Mouse (Mus musculus) cerebellum, postnatal 4 days (tissue): ENCODE measurements around the gene Map4k3.
"Not testable (repeated sequence)": the region's sequence is repeated elsewhere in the genome, so short reads cannot be mapped to it uniquely, and the experiment has no call there.

Source experiments
- DNase-seq, 2 experiments: peaks; one replicate each; pipeline ENCODE4 v3.0.0; 2022; ENCODE audit warnings: low spot score in 2 of 2, mixed read lengths in 1 of 2

Gene Map4k3

DNA sequence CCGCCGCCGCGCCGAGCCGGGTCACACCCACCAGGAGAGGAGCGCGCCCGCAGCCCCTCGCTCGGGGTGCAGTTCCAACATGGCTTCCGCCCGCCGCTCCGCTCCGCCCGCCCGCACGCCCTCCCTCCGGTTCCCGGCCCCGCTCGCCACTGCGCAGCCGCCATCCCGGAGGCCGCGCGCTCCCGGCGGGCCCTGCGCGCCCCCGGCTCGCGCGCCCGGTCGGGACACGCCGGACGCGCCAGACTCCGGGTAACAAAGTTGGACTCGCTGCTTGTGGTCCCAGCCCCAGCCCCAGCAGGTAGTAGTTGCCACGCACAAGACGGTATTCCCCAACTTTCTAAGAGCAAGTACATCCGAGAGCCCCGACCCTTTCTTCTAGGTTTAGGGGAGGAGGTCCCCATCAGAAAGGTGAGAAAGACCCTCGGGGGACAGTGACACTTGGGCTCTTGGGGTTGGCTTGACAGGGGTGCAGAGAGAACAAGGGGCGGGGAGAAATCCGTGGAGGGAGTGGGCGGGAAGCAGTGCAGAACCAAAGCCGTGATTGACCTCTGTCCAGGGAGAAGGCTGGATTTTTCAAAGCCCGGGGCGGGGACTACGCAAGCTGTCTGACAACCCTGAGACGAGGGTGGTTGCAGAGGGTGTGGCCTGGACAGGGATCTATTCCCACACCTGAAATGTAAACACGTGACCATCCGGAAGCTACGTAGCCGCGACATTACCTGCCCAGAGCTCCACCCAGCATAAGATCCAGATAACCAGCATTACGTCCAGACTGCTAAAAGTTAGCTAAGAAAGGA is at the start of gene Map4k3:
TSS of gene Map4k3 (minus strand) at position 424 of the 797 bp plus-strand sequence.
- DNase-seq, result peak; percentile 82 to 87

GRCm38 (mm10) chr17:80777581-80777980 is 49.3 kb upstream of the Map4k3 start:
- DNase-seq, result no peak

DNA sequence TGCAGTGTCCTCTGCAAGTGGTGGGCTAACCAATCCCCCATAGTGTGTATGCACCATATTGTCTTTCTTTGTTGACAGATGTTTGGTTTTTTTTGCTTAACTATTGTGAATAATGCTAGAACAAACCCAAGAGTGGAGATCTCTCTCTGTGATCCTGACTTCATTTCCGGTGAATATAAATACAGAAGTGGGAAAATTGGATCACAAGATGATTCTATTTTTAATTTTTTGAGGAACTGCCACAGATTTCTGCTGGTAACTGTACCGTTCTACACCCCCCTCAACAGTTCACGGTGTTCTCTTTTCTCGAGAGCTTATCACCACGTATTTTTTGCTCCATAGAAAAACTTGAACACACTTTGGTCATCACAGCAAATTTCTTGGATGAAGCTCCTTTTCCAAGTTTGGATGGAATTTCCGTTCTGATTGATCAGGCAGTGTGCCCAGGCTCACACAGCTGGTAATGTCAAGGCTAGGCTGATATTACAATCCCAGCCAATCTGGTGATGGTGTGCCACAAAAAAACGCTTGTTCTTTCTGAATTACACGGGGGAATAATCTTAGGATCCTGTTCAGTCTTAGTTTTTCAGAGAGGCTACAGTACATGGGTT is 47.0 kb upstream of the Map4k3 start:
- no peak for DNase-seq

- DNase-seq, result no peak
Observed at GRCm38 (mm10) chr17:80772545-80773453, 44.5 kb upstream of the Map4k3 start.

GRCm38 (mm10) chr17:80770065-80770464 is 41.8 kb upstream of the Map4k3 start:
- DNase-seq, result no peak

- no peak for DNase-seq
Observed at GRCm38 (mm10) chr17:80765204-80765603, 36.9 kb upstream of the Map4k3 start.

DNA sequence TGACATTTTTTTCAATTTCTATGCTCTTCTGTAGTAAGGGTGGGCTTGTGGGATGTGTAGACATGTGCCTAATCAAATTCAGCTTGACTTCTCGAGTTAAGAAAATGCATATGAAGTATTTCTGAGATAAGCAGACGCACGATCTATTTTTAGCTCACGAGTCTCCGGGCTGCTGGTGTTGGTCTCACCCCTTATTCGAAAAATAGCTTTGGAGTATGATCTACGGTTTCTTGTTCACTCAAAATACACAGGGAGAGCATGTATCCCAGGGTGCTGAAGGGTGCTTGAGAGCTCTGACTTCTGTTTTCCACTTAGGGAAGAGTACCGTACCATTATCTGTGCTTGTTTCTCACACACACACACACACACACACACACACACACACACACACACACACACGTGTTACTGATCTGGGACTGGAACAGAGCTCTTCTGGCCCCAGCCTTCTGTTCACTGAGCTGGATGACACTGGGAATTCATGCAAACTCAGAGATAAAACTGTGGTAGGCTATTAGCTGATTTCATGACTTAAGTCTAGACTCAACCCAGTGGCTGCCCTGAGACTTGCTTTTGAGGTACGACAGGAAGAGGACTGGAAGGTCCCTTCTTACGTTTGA is 34.9 kb upstream of the Map4k3 start:
- no peak for DNase-seq

- no peak for DNase-seq
Observed at GRCm38 (mm10) chr17:80762391-80763040, 34.2 kb upstream of the Map4k3 start.

- DNase-seq, result not testable (repeated sequence)
Observed at GRCm38 (mm10) chr17:80761191-80761590, 32.9 kb upstream of the Map4k3 start.

GRCm38 (mm10) chr17:80760344-80761145 is 32.3 kb upstream of the Map4k3 start:
- no peak for DNase-seq

DNA sequence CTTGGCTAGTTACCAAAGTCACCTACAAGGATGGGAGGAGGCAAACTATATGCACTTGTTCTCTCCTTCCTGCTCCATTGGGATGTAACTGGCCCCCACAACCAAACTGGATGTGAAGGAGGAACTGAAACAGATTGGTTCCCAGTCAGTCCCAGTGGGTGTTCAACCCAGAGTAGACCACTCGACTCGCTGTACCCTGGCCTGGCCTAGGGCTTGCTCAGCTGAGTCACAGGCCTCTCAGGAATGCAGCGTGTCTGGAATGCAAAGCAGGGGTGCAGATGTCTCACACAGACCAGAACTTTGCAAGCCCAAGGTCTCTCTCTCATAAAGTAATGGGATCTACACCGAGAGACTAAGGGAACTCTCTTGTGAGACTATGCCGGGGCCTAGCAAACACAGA is 27.8 kb upstream of the Map4k3 start:
- no peak for DNase-seq

DNA sequence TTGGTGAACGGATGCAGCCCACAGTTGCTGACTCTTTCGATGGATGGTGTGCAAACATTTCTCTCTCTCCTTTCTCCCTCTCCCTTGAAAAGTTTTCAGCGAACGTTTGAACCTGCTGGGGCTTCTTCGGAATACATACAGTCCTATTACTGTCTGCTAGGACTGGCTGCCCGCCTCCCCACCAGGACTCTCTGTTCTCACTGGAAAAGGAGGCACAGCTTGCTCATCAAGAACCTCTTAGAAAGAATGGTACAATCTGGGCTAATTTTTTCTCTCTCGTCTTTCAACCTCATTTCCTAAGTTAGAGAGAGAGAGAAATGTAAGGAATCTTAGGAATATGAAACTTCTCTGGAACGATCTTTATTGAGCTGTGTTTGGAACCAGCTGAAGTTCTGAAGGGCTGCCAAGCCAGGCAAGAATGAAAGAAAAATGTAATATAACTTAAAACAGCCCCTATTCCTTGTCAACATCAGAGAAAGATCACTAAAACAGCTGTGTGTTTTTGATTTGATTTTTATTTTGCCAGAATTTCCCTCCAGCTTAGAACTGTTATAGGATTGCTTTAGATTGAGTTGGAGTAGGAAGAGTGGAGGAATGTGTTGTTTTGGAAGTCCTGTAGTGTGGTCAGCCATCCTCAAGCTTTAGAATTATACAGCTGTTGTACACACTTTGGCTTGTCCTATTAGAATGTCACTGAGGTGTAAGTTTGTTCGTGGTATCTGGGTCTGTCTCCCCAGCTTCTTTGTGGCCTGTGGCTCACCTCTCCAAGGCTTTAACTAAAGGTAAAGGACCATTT is 27.0 kb upstream of the Map4k3 start:
- DNase-seq, result no peak

- DNase-seq, result no peak
Observed at GRCm38 (mm10) chr17:80754589-80754988, 26.3 kb upstream of the Map4k3 start.

GRCm38 (mm10) chr17:80752466-80752865 is 24.2 kb upstream of the Map4k3 start:
- DNase-seq, result no peak

DNA sequence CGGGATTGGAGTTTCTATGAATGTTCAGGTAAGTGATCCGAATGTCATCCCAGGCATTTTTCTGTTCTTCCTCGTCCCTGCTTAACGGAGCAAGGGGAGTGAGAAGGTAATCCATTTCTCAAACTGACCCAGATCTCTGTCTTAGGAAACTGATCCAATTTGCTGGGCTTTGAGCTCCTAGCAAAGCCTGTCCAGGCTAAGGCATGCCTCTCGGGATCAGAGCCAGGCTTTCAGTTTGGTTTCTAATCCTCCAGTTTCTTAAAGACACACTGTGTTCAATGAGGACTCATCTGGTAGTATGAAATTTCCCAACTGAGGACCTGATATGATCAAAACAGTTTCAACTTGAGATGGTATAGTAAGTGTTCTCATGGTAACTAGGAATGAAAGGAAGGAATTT is 11.1 kb upstream of the Map4k3 start:
- no peak for DNase-seq

- DNase-seq, result no peak
Observed at GRCm38 (mm10) chr17:80734700-80735099, 6.4 kb upstream of the Map4k3 start.

- no peak for DNase-seq
Observed at GRCm38 (mm10) chr17:80733121-80733800, 5.0 kb upstream of the Map4k3 start.

DNA sequence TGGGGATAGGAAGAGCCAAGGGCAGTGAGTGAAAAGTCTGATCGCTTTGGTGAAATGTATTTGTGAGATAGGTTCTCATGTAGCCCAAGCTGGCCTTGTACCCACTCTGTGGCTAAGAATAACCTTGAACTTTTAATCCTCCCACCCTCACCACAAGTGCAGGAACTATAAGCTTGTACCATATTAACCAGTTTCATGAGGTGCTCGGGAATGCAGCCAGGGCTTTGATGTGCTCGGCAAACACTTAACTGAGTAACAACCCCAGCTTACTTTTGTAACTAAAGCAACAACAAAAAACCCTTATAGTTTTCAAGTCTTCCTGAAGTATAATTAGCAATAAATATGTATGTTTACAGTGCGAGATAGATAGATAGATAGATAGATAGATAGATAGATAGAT is 4.0 kb upstream of the Map4k3 start:
- DNase-seq, result no peak

DNA sequence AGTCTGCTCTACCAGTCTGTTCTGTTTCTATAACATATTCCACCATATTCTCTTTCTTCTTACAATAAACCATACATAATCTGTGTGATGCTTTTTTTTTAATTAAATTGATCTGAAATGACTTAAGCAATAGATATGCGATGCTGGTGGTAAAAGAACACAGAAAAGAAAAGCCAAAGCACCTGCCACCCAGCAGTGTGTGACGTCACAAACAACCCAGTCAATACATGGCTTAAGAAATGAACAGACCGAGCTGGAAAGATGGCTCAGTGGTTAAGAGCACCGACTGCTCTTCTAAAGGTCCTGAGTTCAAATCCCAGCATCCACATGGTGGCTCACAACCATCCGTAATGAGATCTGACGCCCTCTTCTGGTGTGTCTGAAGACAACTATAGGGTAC is 2.0 kb upstream of the Map4k3 start:
- DNase-seq, result not testable (repeated sequence)
